Mouse (Mus musculus) adrenal gland, postnatal 10 days (tissue): Measurements from ENCODE around the gene Fbxo27. TPM values are rescaled to one million over a fixed set of nuclear protein-coding genes. Genes with fewer than 3 reads are reported as not detected.
"Not testable (repeated sequence)": the region's sequence is repeated elsewhere in the genome, so short reads cannot be mapped to it uniquely, and the experiment has no call there.

Source experiments
- DNase-seq: peaks from one replicate; pipeline ENCODE4 v3.0.0; 2021; ENCODE audit warnings: mixed read lengths
- long read RNA-seq, 2 experiments: library from polyadenylated mRNA; stranded (forward); transcript quantifications; one replicate each; pipeline ENCODE4 v2.0.0; 2021
- total RNA-seq, 2 experiments: library from RNA; stranded (reverse); gene quantifications; 2 replicates each; pipeline ENCODE4 v1.2.3; 2021

Fbxo27 gene
- total RNA-seq, result 1 to 10 TPM; 1.0 to 2.0 TPM
- long read RNA-seq, experiment 1, partial matches to known transcripts, result 0 of 2 reads
- long read RNA-seq, experiment 1, other reads (novel, unspliced or antisense), result 2 of 2 reads
- long read RNA-seq, experiment 2, partial matches to known transcripts, result 0 of 1 reads
- long read RNA-seq, experiment 2, other reads (novel, unspliced or antisense), result 0 of 1 reads

DNA sequence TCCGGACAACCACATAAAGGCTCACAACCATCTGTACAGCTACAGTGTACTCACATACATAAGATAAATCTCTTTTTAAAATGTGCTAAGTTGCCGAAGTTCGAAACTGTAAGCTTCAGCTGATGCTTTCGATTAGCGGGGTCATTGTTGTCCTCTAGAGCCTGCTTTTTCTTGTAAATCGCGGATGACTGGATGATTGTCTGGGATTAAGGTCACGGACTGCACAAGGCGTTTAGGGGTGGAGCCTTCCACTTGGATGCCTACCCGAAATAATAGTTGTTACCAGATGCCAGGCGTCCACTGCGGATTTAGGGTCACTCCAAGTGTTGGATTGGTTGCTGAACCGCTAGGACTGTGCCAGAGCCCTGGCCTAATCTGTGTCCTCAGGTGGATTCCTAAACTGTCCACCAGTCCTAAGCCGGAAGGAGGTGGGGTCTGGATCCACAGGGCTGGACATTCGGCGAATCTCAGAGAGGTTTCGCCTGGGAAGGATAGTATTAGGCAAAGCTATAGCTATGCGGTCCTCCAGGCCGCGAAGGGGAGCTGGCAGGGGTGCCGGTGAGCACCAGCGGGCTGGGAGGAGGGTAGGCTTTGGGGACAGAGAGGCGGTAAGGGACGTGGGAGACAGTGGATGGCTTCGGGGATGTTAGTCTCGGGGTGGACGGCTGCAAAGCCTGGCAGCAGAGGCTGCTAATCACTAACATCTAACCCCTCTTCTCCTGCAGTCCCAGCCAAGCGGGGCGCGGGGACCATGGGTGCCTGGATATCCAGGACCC lies at the start of gene Fbxo27:
Gene Fbxo27 (plus strand): TSS at position 305 of the 776 bp plus-strand sequence.
- DNase-seq, result peak; percentile 24

DNA sequence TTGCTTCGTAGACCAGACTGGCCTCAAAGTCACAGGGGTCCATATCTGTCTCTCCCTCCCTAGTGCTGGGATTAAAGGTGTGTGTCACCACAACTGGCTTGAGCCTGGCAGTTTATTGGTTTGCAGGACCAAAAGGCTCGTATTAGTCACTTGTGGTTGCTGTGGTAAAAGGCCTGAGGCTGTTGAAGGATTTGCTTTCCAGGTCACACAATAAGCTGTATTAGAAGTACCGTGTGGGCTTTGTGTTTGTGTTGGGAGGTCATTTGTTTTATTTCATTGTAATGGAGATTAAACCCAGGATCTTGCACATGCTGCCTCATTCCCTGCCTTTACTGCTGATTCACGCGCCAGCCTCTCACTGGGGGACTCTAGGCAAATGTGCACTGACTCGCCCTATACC lies 47.3 kb upstream of the Fbxo27 start:
- DNase-seq, result no peak

DNA sequence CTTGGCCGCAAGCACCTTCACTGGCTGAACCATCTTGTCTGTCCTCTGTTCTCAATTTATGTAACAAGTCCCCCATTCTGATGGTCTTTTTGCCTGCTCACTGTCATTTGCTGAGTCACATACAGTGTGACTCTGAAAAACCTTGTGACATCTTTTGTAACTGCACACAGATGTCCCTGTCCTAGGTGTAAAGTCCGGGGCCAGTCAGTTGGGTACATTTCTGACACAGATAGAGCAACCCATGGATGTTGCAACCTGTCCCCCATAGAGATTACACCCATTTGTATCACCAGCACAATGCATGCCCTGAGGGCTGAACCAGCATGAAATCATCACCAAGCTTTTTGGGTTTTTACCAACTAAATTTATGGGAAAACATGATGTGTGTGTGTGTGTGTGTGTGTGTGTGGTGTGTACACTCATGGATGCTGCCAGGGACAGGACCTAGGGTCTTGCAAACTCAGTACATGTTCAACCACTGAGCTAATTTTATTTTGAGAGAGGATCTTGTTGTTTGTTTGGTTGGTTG lies 46.6 kb upstream of the Fbxo27 start:
- DNase-seq, result no peak

DNA sequence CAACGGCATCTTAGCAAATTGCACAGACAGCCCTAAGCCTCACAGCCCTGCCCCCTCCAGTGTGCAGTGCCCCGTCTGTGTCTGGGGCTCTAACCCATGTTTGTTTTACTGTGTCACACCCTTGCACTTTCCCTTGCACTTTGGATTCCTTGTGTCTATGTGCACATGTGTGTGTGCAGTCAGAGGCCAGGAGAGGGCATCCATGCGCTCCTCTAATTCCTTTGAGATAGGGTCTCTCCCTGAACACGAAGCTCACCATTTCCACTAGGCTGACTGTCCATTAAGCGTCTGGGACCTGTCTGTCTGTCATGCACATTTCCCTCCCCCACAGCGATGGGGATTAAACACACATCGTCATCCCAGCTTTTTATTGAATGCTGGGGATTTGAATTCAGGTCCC lies 45.6 kb upstream of the Fbxo27 start:
- DNase-seq, result no peak

DNA sequence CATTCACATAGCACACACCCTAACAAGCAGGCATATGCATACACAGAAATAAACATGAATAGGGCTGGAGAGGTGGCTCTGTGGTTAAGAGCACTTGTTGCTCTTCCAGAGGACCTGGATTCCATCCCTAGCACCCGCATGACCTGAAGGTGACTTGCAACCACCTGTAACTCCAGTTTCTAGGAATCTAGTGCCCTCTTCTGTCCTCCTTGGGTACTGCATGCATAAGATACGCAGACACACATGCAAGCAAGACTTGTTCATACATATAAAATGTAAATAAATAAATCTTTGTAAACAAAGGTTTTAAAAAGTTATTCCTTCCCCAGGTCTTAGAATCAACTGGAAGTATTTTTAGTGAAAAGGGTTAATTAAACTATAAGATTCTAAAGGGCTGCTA lies 41.5 kb upstream of the Fbxo27 start:
- no peak for DNase-seq

DNA sequence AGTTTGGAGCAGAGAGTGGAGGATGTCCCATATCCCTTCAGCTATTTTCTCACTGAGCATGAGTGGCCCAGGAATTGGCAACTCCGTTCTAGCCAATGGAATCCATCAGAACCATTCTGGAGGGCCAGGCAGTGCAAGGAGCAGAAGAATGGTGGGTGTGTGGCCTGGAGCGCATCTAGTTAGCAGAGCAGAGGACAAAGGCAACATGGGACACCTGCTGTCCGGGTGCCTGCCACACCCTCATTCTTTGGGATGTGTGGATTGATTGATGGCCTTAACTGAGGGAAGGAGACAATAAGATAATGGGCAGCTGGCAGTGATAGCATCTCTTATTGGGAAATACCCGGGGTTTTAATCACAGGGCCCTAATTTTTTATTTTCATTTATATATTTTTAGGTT lies 36.2 kb upstream of the Fbxo27 start:
- no peak for DNase-seq

DNA sequence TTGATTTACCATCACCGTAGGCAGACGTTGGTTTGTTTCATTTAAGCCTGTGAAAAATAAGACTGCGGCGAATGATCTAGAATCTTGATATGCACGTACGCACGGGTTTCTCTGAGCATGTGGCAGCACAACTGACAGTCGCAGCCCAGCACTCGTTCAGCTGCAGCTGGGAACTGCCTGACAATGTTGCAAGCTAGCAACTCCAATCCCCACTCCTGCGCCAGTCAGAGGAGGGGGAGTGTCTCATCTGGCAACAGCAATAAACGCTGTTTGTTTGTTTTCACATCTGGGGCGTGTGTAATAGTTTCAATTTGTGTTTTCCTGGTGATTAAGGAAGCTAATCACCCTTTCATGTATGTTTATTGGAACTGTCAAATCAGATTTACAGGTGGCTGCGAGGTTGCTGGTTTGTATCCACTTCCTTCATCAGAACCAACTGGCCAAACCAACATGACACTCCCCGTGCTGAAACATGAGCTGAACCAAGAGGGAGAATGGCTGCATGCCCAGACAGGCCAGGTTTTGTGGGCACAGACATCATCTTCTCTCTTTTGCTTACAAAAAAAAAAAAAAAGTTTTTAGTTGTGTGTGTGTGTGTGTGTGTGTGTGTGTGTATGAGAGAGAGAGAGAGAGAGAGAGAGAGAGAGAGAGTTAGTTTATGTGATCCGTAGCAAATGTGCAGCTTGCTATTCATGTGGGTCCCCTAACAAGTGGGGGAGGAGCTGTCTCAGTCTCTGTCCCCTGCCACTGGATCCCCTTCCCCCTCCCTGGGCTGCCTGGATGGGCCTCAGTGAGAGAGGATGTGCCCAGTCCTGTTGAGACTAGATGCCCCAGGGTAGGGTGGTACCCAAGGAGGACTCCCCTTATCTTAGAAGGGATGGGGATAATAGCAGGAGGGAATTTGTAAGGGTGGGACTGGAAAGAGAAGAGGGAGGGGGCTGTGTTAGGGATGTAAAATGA lies 26.7 kb upstream of the Fbxo27 start:
- DNase-seq, result no peak

DNA sequence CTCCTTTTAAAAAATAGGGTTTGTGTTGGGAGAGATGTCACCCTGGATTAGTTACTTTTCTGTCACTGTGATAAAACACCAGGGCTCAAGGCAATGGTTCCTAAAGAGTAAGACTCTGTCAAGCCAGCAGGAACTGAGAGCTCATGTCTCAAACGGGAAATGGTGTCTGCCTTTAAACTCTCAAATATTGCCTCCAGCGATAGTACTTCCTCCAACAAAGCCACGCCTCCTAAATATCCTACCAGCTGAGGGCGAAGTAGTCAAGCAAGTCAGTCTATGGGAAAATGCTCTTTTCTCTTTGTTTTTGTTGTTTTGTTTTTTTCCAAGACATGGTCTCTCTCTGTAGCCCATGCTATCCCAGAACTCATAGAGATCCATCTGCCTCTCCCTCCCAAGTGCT lies 21.5 kb upstream of the Fbxo27 start:
- DNase-seq, result no peak

DNA sequence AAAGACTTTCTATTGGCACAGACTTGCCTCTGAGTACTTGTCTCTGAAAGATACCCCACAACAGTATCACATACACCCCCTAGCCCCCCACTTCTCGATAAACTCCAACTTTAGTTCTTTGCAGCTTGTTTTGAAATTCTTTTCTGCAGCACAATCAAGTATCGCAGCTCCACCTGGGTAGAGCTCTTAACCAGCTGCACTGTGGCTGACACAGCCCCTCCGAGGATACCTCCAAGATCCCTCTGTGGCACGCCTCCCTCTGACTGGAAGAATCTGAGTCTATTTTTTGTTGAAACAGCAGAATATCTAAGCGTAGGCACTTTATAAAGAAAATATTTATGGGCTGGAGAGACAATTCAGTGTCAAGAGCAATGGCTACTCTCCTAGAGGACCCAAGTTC lies 20.4 kb upstream of the Fbxo27 start:
- DNase-seq, result no peak

DNA sequence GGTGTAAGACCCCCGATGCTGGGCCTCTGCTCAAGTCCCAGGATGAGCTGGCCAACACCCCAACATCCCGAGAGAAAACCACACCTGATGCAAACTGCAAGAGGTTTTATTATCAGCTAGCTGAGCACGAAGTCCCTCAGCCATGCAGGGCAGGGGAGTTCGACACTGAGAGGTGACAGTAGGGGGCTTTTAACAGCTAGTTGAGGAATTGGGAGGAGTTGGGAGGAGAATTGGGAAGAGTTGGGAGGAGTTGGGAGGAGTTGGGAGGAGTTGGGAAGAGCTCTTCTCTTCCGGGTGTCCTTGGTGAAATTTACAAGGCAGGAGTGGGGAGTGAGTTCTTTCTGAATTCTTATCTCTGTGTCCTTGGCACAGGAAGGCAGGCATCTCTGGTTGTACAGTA lies 19.9 kb upstream of the Fbxo27 start:
- not testable (repeated sequence) for DNase-seq

DNA sequence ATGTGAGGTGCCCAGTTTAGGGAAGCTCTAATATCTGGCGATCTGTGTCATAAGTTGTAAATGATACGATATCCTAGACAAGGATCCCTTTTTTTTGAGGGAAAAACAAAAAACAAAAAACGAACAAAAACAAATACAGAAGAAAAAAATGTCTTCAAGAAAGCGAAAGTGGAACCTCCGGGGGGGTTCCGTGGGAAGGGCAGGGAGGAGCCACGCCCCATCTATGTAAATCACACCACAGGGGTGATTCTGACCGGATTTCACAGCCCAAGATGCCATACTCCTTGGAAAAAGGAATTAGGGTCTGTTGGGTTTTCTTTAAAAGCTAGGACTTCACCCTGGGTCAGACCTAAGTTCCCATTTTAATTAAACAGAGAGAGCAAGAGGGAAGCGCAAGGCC lies 17.7 kb upstream of the Fbxo27 start:
- no peak for DNase-seq

DNA sequence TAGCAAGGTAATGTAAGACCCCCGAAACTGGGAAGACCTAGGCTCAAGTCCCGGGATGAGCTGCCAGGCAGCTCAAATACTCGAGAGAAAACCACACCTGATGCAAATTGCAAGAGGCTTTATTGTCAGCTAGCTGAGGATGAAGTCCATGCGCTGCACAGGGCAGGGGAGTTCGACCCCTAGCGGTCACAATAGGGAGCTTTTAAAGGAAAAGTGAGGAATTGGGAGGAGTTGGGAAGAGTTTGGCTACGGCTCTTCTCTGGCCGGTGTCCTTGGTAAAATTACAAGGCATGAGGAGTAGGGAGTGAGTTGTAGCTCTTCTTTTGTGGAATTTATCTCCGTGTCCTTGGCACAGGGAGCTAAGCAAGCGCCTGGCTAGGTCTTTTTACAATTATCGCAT lies 16.9 kb upstream of the Fbxo27 start:
- peak; percentile 54 for DNase-seq

DNA sequence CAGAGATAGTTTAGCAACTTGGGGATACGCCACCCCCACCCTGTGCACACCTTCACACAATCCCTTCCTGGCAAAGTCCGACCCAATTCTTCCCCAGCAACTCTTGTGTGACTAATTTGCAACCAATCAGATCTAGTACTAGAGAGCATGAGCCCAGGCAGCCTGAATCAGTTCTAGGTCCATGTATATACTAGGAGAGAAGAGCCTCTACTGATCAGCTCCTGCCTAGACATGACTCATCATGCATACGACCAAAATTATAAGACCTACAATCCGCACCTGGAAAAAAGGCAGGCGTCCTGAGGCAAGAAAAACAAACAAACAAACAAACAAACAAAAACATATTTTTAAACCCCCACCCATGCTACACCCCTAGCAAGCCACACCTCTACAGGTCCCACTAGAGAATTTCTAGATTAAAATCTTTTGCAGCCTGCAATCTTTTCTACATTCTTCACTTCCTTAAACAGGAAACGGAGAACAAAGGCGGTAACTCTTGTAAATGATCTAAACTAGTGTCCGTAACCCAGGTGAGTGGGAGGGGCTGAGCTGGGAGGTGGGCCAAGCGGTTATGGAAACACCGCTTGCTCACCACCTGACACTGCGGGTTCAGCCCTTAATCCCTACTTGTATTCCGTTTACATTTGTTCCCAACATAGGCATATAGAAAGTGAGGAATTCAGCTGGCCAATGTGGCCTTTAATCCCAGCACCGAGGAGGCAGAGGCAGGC lies 15.7 kb upstream of the Fbxo27 start:
- DNase-seq, result no peak

DNA sequence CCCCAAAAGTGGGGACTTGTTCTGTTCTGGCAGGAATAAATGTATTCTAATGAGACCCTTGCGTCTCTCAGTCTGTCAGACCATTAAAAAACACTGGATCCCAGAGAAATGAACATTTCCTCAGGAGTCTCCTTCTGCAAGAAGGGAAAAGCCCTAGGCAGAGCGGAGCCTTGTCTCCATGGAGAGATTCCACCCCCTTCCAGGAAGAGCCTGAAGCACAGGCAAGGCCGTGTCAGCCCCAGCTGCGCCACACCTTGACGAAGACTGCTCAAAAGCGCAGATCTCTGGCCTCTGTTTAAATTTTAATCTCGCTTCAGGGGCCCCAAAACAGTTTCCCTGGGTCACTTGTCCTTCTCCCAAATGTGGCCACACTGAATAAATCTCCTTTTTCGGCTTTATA lies 15.0 kb upstream of the Fbxo27 start:
- no peak for DNase-seq

DNA sequence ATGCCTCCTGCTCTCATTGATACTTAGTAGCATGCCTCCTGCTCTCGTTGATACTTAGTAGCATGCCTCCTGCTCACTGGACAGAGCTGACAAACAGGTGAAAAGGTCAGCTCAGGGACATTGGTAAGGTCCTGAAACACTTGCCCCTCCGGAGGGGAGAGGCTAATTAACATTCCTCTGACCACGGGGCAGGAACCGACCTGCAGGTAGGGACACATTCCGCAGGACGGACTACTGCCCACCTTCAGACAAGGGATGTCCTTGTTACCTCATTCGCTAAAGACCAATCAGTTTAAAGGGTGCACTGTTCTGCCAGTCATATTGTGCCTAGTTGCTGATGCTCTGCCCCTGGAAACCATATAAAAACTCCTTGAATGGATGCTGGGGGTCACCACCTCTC lies 1.6 kb upstream of the Fbxo27 start:
- no peak for DNase-seq

DNA sequence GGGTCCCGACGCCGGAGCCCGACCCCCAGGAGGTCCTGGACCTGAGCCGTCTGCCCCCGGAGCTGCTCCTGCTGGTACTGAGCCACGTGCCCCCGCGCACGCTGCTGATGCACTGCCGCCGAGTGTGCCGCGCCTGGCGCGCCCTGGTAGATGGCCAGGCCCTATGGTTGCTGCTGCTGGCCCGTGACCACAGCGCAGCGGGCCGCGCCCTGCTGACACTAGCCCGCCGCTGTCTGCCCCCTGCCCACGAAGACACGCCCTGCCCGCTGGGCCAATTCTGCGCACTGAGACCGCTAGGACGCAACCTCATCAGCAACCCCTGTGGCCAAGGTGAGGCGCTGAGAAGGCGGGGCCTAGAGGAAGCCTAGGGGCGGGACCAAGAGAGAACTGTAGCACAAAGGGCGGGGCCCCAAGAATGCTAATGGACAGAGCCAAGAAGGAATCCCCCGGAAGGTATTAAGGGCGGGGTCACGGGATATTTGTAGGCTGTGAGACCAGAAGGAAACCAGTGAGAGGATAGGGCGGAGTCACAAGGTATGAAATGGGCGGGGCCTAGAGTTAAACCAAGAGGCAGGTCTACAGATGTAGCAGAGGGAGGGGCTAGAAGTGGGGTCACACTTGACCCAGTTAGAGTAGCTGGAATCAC lies 795 bp downstream of the Fbxo27 start:
- DNase-seq, result peak; percentile 65

DNA sequence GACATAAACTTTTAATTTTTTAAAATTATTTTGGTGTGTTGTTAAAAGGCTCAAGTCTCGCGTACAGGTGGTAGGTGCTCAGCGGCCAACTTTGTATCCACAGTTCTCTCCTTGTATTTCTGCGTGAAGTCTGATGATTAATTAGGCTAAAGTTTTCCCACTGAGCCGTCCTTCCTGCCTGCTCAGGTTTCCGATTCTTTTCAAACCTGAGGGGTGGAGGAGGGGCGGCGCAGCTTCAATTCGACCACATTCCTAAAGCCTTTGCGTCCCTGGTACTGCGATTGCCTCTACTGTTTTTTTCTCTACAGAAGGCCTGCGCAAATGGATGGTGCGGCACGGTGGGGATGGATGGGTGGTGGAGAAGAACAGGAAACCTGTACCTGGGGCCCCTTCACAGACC lies 1.8 kb downstream of the Fbxo27 start:
- DNase-seq, result no peak

DNA sequence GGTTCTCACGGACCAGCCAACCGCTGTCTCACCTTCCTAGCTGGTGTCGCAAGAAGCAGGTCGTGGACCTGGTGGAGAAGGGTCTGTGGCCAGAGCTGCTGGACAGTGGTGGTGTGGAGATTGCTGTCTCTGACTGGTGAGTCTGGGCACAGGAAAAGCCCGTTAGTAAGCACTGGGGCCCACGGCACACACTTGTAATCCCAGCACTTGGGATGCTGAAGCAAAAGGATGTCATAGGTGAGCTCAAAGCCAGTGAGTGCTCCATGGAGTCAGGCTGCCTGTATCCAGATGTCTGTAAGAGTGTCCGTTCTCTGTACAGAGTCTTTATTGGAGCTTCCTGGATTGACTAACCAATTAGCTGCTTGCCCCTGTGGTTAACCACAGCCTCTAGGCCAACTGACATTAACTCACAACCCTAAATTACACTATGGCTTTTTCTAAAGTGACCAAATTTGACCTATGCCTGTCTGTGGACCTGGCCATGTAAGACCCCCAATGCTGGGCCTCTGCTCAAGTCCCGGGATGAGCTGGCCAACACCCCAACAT lies 2.4 kb downstream of the Fbxo27 start:
- DNase-seq, result no peak

DNA sequence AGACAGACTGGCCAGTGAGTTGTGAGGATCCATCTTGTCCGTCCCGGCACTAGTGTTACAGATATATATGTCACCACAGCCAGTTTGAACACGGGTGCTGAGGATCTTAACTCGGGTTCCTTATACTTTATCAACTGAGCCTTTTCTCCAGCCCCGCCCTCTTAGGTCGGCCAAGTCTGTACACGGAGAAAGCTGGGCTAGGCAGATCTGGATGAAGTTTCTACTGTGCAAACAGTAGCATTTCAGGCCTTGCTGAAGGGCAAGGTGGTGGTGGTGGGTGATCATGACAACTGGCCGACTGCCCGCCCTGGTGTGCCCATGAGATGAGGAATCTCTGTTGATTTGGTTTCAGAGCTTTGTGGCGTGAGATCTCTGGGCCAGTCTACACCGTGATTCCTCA lies 4.6 kb downstream of the Fbxo27 start:
- no peak for DNase-seq

DNA sequence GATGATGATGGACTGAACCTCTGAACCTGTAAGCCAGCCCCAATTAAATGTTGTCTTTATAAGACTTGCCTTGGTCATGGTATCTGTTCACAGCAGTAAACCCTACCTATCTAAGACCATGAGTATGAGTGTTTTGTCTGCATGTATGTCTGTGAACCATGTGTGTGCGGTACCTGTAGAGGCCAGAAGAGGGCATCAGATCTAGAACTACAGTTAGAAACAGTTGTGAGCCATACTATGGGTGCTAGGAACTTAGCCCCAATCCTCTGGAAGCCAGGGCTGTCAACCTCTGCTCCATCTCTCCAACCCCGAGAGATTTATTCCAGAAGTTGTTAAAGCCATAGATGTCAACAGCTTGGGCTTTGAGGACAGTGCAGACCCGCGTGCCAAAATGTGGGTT lies 7.6 kb downstream of the Fbxo27 start:
- DNase-seq, result no peak

DNA sequence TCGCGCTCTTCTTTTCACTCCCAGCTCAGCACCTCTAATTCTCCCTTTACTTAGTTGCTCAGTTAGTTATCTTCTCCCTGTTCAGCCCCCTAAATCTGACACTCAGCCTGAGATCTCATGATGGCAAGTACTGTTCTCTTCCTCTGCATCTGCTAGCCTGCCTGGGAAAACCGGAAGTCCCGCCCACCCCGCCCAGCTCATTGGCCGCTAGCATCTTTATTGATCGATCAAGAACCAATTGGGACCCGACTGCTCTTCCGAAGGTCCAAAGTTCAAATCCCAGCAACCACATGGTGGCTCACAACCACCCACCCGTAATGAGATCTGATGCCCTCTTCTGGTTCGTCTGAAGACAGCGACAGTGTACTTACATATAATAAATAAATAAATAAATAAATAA lies 8.7 kb downstream of the Fbxo27 start:
- not testable (repeated sequence) for DNase-seq
